Mouse (Mus musculus): ENCODE results near the gene Hyls1. TPM values are rescaled to one million over a fixed set of nuclear protein-coding genes. Genes with fewer than 3 reads are reported as not detected.

Hyls1 gene
- polyA plus RNA-seq, 1 experiment from 2014 or later, result 12.8 TPM

Other genes starting within 250 kb of the Hyls1 start
- gene Cdon, start 149.3 kb downstream of the Hyls1 start, polyA plus RNA-seq (2014; fragmentation: Nextera tagmentation; extraction: Ambion mirVana), result 0.91 and 1.5 TPM in 2 replicates
- not detected in 2 replicates for gene Gm1113, start 52.1 kb downstream of the Hyls1 start, polyA plus RNA-seq (2014; fragmentation: Nextera tagmentation; extraction: Ambion mirVana)
- gene Ddx25, start 11.9 kb downstream of the Hyls1 start, polyA plus RNA-seq (2014; fragmentation: Nextera tagmentation; extraction: Ambion mirVana), result 1.5 and 1.7 TPM in 2 replicates
- gene Pus3, start 11.8 kb downstream of the Hyls1 start, polyA plus RNA-seq (2014; fragmentation: Nextera tagmentation; extraction: Ambion mirVana), result 22.6 and 23.2 TPM in 2 replicates
- gene Pate2, start 114 bp downstream of the Hyls1 start, polyA plus RNA-seq (2014; fragmentation: Nextera tagmentation; extraction: Ambion mirVana), result 0.16 TPM in 1 of 2 replicates, not detected in the other
- gene Pate4, start 41.5 kb upstream of the Hyls1 start, polyA plus RNA-seq (2014; fragmentation: Nextera tagmentation; extraction: Ambion mirVana), result 0.21 TPM in 1 of 2 replicates, not detected in the other
- gene Pate3, start 77.8 kb upstream of the Hyls1 start, polyA plus RNA-seq (2014; fragmentation: Nextera tagmentation; extraction: Ambion mirVana), result 0.16 TPM in 1 of 2 replicates, not detected in the other
- gene Pate1, start 117.0 kb upstream of the Hyls1 start, polyA plus RNA-seq (2014; fragmentation: Nextera tagmentation; extraction: Ambion mirVana), result not detected in 2 replicates
- gene Gm17677, start 170.7 kb upstream of the Hyls1 start, polyA plus RNA-seq (2014; fragmentation: Nextera tagmentation; extraction: Ambion mirVana), result not detected in 2 replicates
- not detected in 2 replicates for gene Gm17727, start 207.7 kb upstream of the Hyls1 start, polyA plus RNA-seq (2014; fragmentation: Nextera tagmentation; extraction: Ambion mirVana)
- gene Gm27235, start 219.7 kb upstream of the Hyls1 start, polyA plus RNA-seq (2014; fragmentation: Nextera tagmentation; extraction: Ambion mirVana), result not detected in 2 replicates
- not detected in 2 replicates for gene D730048I06Rik, start 219.7 kb upstream of the Hyls1 start, polyA plus RNA-seq (2014; fragmentation: Nextera tagmentation; extraction: Ambion mirVana)